Comparison of ENCODE assay signal across 9 mouse cellular contexts in the genomic region with DNA sequence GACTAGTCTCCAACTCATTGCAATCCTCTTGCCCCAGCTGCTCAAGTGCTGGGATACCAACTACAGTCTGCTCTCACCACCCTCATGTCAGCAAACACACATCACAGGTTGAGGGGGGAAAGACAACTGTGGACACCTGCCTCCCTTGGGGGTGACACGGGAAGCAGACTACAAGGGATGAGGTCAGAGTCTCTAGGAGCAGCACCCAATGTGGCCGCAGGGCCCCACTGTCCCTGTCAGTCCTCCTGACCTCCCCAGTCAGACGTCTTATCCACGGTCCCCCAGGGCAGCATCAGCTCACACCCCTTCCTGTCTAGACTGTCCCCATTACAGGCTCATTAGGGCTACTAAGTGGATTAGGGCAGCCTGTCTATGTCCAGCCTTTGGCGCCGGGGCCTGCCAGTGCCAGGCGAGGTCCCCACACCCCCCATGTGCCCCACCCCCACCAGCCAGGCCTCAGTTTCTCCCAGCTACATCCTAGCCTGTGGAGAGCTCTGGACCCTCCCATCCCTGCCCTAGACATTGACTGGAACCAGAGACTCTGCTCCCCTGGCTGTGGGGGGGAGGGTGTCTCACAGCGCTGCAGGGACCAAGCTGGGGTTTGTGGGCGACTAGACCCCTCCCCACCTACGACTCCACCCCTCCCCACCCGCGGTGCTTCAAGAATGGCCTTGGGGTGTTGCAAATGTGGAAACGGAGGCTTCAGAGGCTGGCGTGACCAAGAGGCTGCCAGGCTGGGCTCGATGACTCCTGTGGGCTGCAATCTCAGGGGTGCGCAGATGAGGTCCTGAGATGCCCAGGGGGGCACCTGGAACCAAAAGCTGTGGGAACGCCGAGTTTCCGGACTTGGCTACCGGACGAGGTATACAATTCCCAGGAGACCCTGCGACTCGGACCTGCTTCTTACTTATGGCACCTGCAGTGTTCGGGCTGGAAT. TPM values are rescaled to one million over a fixed set of nuclear protein-coding genes. Genes with fewer than 3 reads are reported as not detected.
DNase-seq lines count a peak whose midpoint lies in the region; ATAC-seq and TF ChIP-seq lines count a peak whose summit lies in the region.
"Had no signal": no experiment of that assay in that cellular context is flagged by ENCODE, and none has a peak within 500 bp of the region (broad histone marks: within the 10 kb centered on the region; RNA-seq: fewer than 3 reads in every experiment).

No protein-coding gene starts in this region.

- no peak overlapping the region for H3K4me2 ChIP-seq in forebrain, embryonic 15.5 days (replicated peaks)
- peak overlapping the region; percentile 33 for H3K4me2 ChIP-seq in neural tube, embryonic 11.5 days (ENCODE audit: low read depth)
- H3K4me2 ChIP-seq in limb, embryonic 15.5 days: peak overlapping the region; percentile 30
- H3K4me2 ChIP-seq in stomach, postnatal 0 days (replicated peaks; ENCODE audit: low read depth): peak overlapping the region; percentile 30; the same call in 1 of the 2 replicates

- no peak for TF ChIP-seq CTCF in stomach, postnatal 0 days (IDR thresholded peaks at IDR 0.05; ENCODE audit: low read depth)

- WGBS in forebrain, embryonic 10.5 days: 17% methylated on average over 24 of the region's 24 CpGs
- 28% methylated on average over 24 of the region's 24 CpGs for WGBS in forebrain, embryonic 15.5 days
- WGBS in neural tube, embryonic 11.5 days: 22% methylated on average over 24 of the region's 24 CpGs
- 30% methylated on average over 24 of the region's 24 CpGs for WGBS in limb, embryonic 15.5 days
- WGBS in stomach, postnatal 0 days: 54% methylated on average over 23 of the region's 24 CpGs

- TF ChIP-seq EP300 in stomach, postnatal 0 days (optimal IDR thresholded peaks at IDR 0.05): no peak

- peaks cover 7% of the 10 kb centered on the region; the same call in 1 of the 2 replicates for H3K36me3 ChIP-seq in forebrain, embryonic 10.5 days (replicated peaks)
- H3K36me3 ChIP-seq in forebrain, embryonic 15.5 days: peaks cover 23% of the 10 kb centered on the region
- H3K36me3 ChIP-seq in neural tube, embryonic 11.5 days (ENCODE audit: control insufficient read depth, insufficient read depth, low read length): no peaks in the 10 kb centered on the region
- peaks cover 69% of the 10 kb centered on the region for H3K36me3 ChIP-seq in limb, embryonic 15.5 days
- peaks cover 31% of the 10 kb centered on the region for H3K36me3 ChIP-seq in stomach, postnatal 0 days (ENCODE audit: control insufficient read depth, insufficient read depth, low read length)

- no peak overlapping the region for H3K9ac ChIP-seq in forebrain, embryonic 15.5 days (replicated peaks)
- H3K9ac ChIP-seq in neural tube, embryonic 11.5 days (ENCODE audit: low read length): peak overlapping the region; percentile 26; the same call in 1 of the 2 replicates
- 0 out of 2 replicates have a peak overlapping the region, but pooled peaks have one; percentile 5 for H3K9ac ChIP-seq in limb, embryonic 15.5 days
- no peak overlapping the region for H3K9ac ChIP-seq in stomach, postnatal 0 days (ENCODE audit: low read length)

- no peaks in the 10 kb centered on the region for H3K9me3 ChIP-seq in forebrain, embryonic 10.5 days
- H3K9me3 ChIP-seq in forebrain, embryonic 15.5 days: no peaks in the 10 kb centered on the region
- H3K9me3 ChIP-seq in neural tube, embryonic 11.5 days (ENCODE audit: control insufficient read depth, low read length): no peaks in the 10 kb centered on the region
- no peaks in the 10 kb centered on the region for H3K9me3 ChIP-seq in limb, embryonic 15.5 days
- no peaks in the 10 kb centered on the region for H3K9me3 ChIP-seq in stomach, postnatal 0 days (ENCODE audit: control insufficient read depth, low read length)

- H3K4me3 ChIP-seq in forebrain, embryonic 10.5 days: peak overlapping the region; percentile 41
- no peak overlapping the region for H3K4me3 ChIP-seq in forebrain, embryonic 15.5 days
- peak overlapping the region; percentile 15 for H3K4me3 ChIP-seq in neural tube, embryonic 11.5 days (ENCODE audit: low read depth, low read length)
- peak overlapping the region; percentile 9; the same call in 1 of the 2 replicates for H3K4me3 ChIP-seq in limb, embryonic 15.5 days
- no peak overlapping the region for H3K4me3 ChIP-seq in stomach, postnatal 0 days (ENCODE audit: low read depth, low read length)

- H3K27me3 ChIP-seq in forebrain, embryonic 10.5 days (ENCODE audit: poor library complexity, severe bottlenecking): peaks cover 77% of the 10 kb centered on the region
- H3K27me3 ChIP-seq in forebrain, embryonic 15.5 days: peaks cover 10% of the 10 kb centered on the region; the same call in 1 of the 2 replicates
- peaks cover 22% of the 10 kb centered on the region for H3K27me3 ChIP-seq in neural tube, embryonic 11.5 days (ENCODE audit: control insufficient read depth, insufficient read depth, low read length)
- H3K27me3 ChIP-seq in limb, embryonic 15.5 days: no peaks in the 10 kb centered on the region; the same call in 1 of the 2 replicates
- no peaks in the 10 kb centered on the region for H3K27me3 ChIP-seq in stomach, postnatal 0 days (ENCODE audit: control insufficient read depth, insufficient read depth, low read length)

- peaks cover 95% of the 10 kb centered on the region for H3K4me1 ChIP-seq in forebrain, embryonic 10.5 days
- peaks cover 49% of the 10 kb centered on the region for H3K4me1 ChIP-seq in forebrain, embryonic 15.5 days
- H3K4me1 ChIP-seq in neural tube, embryonic 11.5 days (ENCODE audit: control insufficient read depth, insufficient read depth, low read length): peaks cover 59% of the 10 kb centered on the region
- peaks cover 91% of the 10 kb centered on the region for H3K4me1 ChIP-seq in limb, embryonic 15.5 days
- peaks cover 15% of the 10 kb centered on the region for H3K4me1 ChIP-seq in stomach, postnatal 0 days (replicated peaks; ENCODE audit: control insufficient read depth, insufficient read depth)

- H3K27ac ChIP-seq in forebrain, embryonic 10.5 days: peak overlapping the region; percentile 51
- no peak overlapping the region for H3K27ac ChIP-seq in forebrain, embryonic 15.5 days (replicated peaks)
- no peak overlapping the region for H3K27ac ChIP-seq in neural tube, embryonic 11.5 days (ENCODE audit: low read depth, low read length)
- H3K27ac ChIP-seq in limb, embryonic 15.5 days: no peak overlapping the region
- no peak overlapping the region for H3K27ac ChIP-seq in stomach, postnatal 0 days (replicated peaks)

- no peak for ATAC-seq in forebrain, embryonic 15.5 days (replicated peaks)
- no peak for ATAC-seq in neural tube, embryonic 11.5 days (ENCODE audit: insufficient read depth, low FRiP score, low TSS enrichment)
- no peak for ATAC-seq in limb, embryonic 15.5 days (ENCODE audit: insufficient number of reproducible peaks, low FRiP score, low TSS enrichment, low read depth)
- no peak for ATAC-seq in stomach, postnatal 0 days (ENCODE audit: low FRiP score, low TSS enrichment)
- ATAC-seq in megakaryocyte progenitor cell, adult 5-6 weeks (replicated peaks; ENCODE audit: poor library complexity): no peak

- no peak for DNase-seq in forebrain, embryonic 10.5 days (ENCODE audit: extremely low spot score, low spot score)
- no peak for DNase-seq in neural tube, embryonic 11.5 days (ENCODE audit: low spot score)
- no peak for DNase-seq in neural tube, embryonic 10.5 days (ENCODE audit: extremely low spot score, low spot score)
- no peak for DNase-seq in stomach, postnatal 0 days (ENCODE audit: low spot score)
- DNase-seq in left cerebral cortex, adult 8-10 months (ENCODE audit: low spot score in 2 of 2): no peak

RNA-seq across cellular contexts. Expression of gene Smim24, which starts 13.9 kb away (rescaled TPM):
- 1.6 and 1.9 TPM in 2 replicates for polyA plus RNA-seq in forebrain, embryonic 10.5 days (2016; fragmentation: Nextera tagmentation; extraction: Ambion mirVana)
- polyA plus RNA-seq in forebrain, embryonic 15.5 days (2015; fragmentation: Nextera tagmentation; extraction: Ambion mirVana): 1.2 and 1.8 TPM in 2 replicates
- 1.9 and 3.5 TPM in 2 replicates for polyA plus RNA-seq in neural tube, embryonic 11.5 days (2014; fragmentation: Nextera tagmentation; extraction: Ambion mirVana)
- polyA plus RNA-seq in limb, embryonic 15.5 days (2015; fragmentation: Nextera tagmentation; extraction: Ambion mirVana): 2.9 and 3.6 TPM in 2 replicates
- 205 and 239 TPM in 2 replicates for polyA plus RNA-seq in stomach, postnatal 0 days (2015; fragmentation: Nextera tagmentation; extraction: Ambion mirVana)
- 1 to 10 TPM in 2 of 4 experiments, under 1 TPM in 2; 0.50 to 1.6 (median 0.84) TPM for total RNA-seq in left cerebral cortex, adult 8-10 months (2022)
- 31.0 and 31.4 TPM in 2 replicates for total RNA-seq in megakaryocyte progenitor cell, adult 5-6 weeks (2015)
- total RNA-seq in megakaryocyte progenitor cell, adult 5-6 weeks (2017): 7.5 and 17.1 TPM in 2 replicates

RNA-seq across cellular contexts. Expression of gene Gm48552, which starts 18.0 kb away (rescaled TPM):
- 0.78 and 1.4 TPM in 2 replicates for polyA plus RNA-seq in forebrain, embryonic 10.5 days (2016; fragmentation: Nextera tagmentation; extraction: Ambion mirVana)
- 2.9 and 3.1 TPM in 2 replicates for polyA plus RNA-seq in forebrain, embryonic 15.5 days (2015; fragmentation: Nextera tagmentation; extraction: Ambion mirVana)
- 0.97 and 1.3 TPM in 2 replicates for polyA plus RNA-seq in neural tube, embryonic 11.5 days (2014; fragmentation: Nextera tagmentation; extraction: Ambion mirVana)
- polyA plus RNA-seq in limb, embryonic 15.5 days (2015; fragmentation: Nextera tagmentation; extraction: Ambion mirVana): 0.51 and 1.7 TPM in 2 replicates
- polyA plus RNA-seq in stomach, postnatal 0 days (2015; fragmentation: Nextera tagmentation; extraction: Ambion mirVana): 0.29 and 0.36 TPM in 2 replicates
- total RNA-seq in left cerebral cortex, adult 8-10 months (2022): 1 to 10 TPM; 2.5 to 3.3 (median 2.6) TPM
- not detected in 2 replicates for total RNA-seq in megakaryocyte progenitor cell, adult 5-6 weeks (2015)
- total RNA-seq in megakaryocyte progenitor cell, adult 5-6 weeks (2017): 0.46 TPM in 1 of 2 replicates, not detected in the other
- total RNA-seq: liver, adult 2 months had no signal

RNA-seq across cellular contexts. Expression of gene Gm48551, which starts 22.5 kb away (rescaled TPM):
- polyA plus RNA-seq in forebrain, embryonic 10.5 days (2016; fragmentation: Nextera tagmentation; extraction: Ambion mirVana): 2.6 and 3.1 TPM in 2 replicates
- polyA plus RNA-seq in forebrain, embryonic 15.5 days (2015; fragmentation: Nextera tagmentation; extraction: Ambion mirVana): 5.4 and 6.6 TPM in 2 replicates
- polyA plus RNA-seq in neural tube, embryonic 11.5 days (2014; fragmentation: Nextera tagmentation; extraction: Ambion mirVana): 1.7 and 3.0 TPM in 2 replicates
- 2.1 and 3.1 TPM in 2 replicates for polyA plus RNA-seq in limb, embryonic 15.5 days (2015; fragmentation: Nextera tagmentation; extraction: Ambion mirVana)
- polyA plus RNA-seq in stomach, postnatal 0 days (2015; fragmentation: Nextera tagmentation; extraction: Ambion mirVana): 1.1 and 1.4 TPM in 2 replicates
- 1 to 10 TPM; 2.0 to 5.2 (median 4.0) TPM for total RNA-seq in left cerebral cortex, adult 8-10 months (2022)
- 2.6 and 3.0 TPM in 2 replicates for total RNA-seq in megakaryocyte progenitor cell, adult 5-6 weeks (2015)
- total RNA-seq in megakaryocyte progenitor cell, adult 5-6 weeks (2017): 0.62 and 1.7 TPM in 2 replicates

RNA-seq across cellular contexts. Expression of gene Dohh, which starts 22.5 kb away (rescaled TPM):
- polyA plus RNA-seq in forebrain, embryonic 10.5 days (2016; fragmentation: Nextera tagmentation; extraction: Ambion mirVana): 96.8 and 97.9 TPM in 2 replicates
- polyA plus RNA-seq in forebrain, embryonic 15.5 days (2015; fragmentation: Nextera tagmentation; extraction: Ambion mirVana): 88.2 and 89.0 TPM in 2 replicates
- polyA plus RNA-seq in neural tube, embryonic 11.5 days (2014; fragmentation: Nextera tagmentation; extraction: Ambion mirVana): 64.1 and 76.1 TPM in 2 replicates
- 79.8 and 88.7 TPM in 2 replicates for polyA plus RNA-seq in limb, embryonic 15.5 days (2015; fragmentation: Nextera tagmentation; extraction: Ambion mirVana)
- polyA plus RNA-seq in stomach, postnatal 0 days (2015; fragmentation: Nextera tagmentation; extraction: Ambion mirVana): 59.4 and 63.0 TPM in 2 replicates
- 10 to 100 TPM; 81.4 to 89.7 (median 85.5) TPM for total RNA-seq in left cerebral cortex, adult 8-10 months (2022)
- total RNA-seq in megakaryocyte progenitor cell, adult 5-6 weeks (2015): 9.3 and 13.7 TPM in 2 replicates
- total RNA-seq in megakaryocyte progenitor cell, adult 5-6 weeks (2017): 36.5 and 52.5 TPM in 2 replicates

RNA-seq across cellular contexts. Expression of gene Fzr1, which starts 28.5 kb away (rescaled TPM):
- polyA plus RNA-seq in forebrain, embryonic 10.5 days (2016; fragmentation: Nextera tagmentation; extraction: Ambion mirVana): 135 and 139 TPM in 2 replicates
- 133 and 135 TPM in 2 replicates for polyA plus RNA-seq in forebrain, embryonic 15.5 days (2015; fragmentation: Nextera tagmentation; extraction: Ambion mirVana)
- polyA plus RNA-seq in neural tube, embryonic 11.5 days (2014; fragmentation: Nextera tagmentation; extraction: Ambion mirVana): 112 and 120 TPM in 2 replicates
- polyA plus RNA-seq in limb, embryonic 15.5 days (2015; fragmentation: Nextera tagmentation; extraction: Ambion mirVana): 82.2 and 90.9 TPM in 2 replicates
- 51.4 and 51.6 TPM in 2 replicates for polyA plus RNA-seq in stomach, postnatal 0 days (2015; fragmentation: Nextera tagmentation; extraction: Ambion mirVana)
- 10 to 100 TPM; 66.8 to 73.4 (median 70.6) TPM for total RNA-seq in left cerebral cortex, adult 8-10 months (2022)
- 17.1 and 21.7 TPM in 2 replicates for total RNA-seq in megakaryocyte progenitor cell, adult 5-6 weeks (2015)
- total RNA-seq in megakaryocyte progenitor cell, adult 5-6 weeks (2017): 17.3 and 17.8 TPM in 2 replicates

Comparison
In these comparisons a context has a peak if more than half of its experiments do, and no peak if none do; other contexts are left out.
1. H3K4me3 ChIP-seq: peak in forebrain, embryonic 10.5 days (single experiment), neural tube, embryonic 11.5 days (single experiment) and limb, embryonic 15.5 days (single experiment); none in forebrain, embryonic 15.5 days (single experiment) and stomach, postnatal 0 days (single experiment).
2. H3K9ac ChIP-seq: peak in neural tube, embryonic 11.5 days (single experiment) and limb, embryonic 15.5 days (single experiment); none in forebrain, embryonic 15.5 days (single experiment) and stomach, postnatal 0 days (single experiment).
3. RNA of gene Smim24, which starts 13.9 kb away (polyA plus RNA-seq): 205 to 239 TPM in stomach, postnatal 0 days; 2.9 to 3.6 TPM in limb, embryonic 15.5 days, 1.9 to 3.5 TPM in neural tube, embryonic 11.5 days, 1.6 to 1.9 TPM in forebrain, embryonic 10.5 days and 1.2 to 1.8 TPM in forebrain, embryonic 15.5 days; every median in the first group is over 10 times any median in the second.